Mouse (Mus musculus) embryo, embryonic 10 days (tissue): ENCODE data around the gene Dpysl4.

Experiments
- DNase-seq: peaks from one replicate; pipeline ENCODE4 v3.0.0-alpha.2; 2015; ENCODE audit warnings: low spot score

Gene Dpysl4

DNA sequence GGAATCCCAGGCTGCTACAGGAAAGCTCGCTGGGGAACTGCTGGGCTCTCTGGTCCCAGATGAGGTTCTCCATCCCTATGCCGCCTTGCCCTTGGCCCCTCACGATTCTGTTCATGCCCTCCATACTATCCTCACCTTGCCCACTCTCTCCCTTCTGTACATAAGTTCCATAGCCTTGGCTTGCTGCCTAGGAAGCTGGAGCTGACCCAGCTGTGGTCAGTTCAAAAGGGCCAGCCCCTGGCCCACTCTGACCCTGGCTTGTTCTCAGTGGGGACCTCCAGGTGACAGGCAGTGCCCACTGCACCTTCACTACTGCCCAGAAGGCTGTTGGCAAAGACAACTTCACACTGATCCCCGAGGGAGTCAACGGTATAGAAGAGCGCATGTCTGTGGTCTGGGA lies 10.6 kb downstream of the Dpysl4 start:
- no peak for DNase-seq

DNA sequence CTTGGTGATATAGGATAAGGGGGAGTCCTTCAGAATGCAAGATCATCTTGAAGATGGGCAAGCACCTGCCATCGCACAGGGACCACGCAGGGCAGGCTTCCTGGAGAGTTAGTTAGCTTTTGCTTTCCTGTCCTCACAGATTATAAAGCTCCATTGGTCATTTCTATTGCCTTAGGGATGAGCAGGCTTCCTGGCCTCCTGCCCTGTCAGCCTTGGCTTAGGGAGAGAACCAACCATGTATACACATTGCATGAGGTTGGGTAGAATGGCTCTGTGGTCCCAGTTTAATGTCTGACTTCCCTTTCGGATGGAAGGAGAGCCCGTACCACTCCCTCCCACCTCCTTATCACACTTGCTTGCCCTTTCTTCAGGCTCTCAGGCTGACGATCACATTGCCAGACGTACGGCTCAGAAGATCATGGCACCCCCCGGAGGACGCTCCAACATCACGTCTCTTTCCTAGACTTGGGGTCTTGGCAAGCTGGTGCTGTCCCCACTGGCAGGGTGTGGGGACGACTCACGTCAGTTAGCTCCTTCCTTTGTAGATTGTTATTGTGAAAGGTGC lies 14.8 kb downstream of the Dpysl4 start:
- no peak for DNase-seq

DNA sequence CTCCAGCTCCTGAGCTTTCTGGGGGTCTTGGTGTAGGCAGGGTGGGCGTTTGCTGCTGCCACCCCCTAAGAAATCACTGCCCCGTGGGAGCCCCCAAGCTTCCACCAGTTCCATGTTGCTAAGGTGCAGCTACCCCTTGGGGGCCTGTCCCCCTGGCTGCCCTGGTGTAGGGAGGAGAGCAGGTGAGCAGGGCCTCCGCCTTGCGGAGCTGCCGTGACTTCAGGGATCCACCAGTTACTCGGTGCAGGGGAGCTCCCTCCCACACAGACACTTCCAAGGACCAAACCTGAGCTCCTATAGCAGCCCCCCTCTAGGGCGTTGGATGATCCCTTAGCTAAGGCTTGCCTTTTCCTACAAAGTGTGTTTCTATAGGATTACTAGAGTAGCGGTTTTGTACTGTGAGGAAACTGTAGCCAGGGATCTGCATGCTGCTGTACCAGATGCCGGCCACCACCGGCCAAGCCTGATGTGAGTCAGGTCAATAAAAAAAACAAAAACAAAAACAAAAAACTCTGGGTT lies 15.5 kb downstream of the Dpysl4 start:
- no peak for DNase-seq

GRCm38 (mm10) chr7:139101826-139102225 lies 16.0 kb downstream of the Dpysl4 start:
- DNase-seq = no peak

GRCm38 (mm10) chr7:139103960-139104381 lies 18.2 kb downstream of the Dpysl4 start:
- peak; percentile 62 for DNase-seq

DNA sequence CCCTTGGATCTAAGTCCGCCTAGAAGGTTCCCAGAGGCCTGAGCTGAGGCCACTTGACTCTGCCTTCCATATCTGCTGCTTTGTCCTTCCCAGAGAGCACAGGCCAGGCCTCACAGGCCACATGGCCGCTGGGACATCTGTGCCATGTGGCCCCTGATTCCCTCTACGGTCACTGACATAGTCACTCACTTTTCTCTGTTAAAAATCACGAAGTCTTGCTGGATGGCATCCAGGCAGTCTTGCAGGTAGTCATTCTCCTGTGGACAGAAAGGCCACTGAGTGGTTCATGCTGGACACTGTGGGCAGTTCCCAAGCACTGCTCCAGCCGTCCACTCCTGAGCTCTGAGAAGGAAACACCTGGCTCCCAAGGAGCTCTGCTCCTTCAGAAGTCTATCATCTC lies 19.3 kb downstream of the Dpysl4 start:
- no peak for DNase-seq

DNA sequence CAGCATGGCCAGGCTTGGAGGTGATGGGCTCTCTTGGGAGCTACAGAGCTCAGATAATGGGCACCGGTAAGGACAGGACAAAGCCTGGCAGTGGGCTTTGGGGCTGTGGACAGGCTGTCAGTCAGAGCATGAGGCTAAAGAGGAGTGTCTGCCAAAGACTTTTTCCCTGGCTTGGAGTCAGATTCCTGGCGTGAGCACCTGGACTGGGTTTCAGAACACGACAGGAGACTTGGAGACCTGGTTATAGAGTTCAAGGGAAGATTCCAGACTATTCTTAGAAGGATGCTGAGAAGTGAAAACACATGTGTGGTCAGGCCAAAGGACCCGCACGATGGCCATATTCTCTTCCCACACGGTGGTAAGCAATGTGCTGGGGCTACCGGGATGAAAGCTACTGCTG lies 19.9 kb downstream of the Dpysl4 start:
- DNase-seq = no peak

GRCm38 (mm10) chr7:139107908-139108650 lies 22.3 kb downstream of the Dpysl4 start:
- DNase-seq = no peak

GRCm38 (mm10) chr7:139119152-139119774 lies 33.5 kb downstream of the Dpysl4 start:
- peak; percentile 91 for DNase-seq

DNA sequence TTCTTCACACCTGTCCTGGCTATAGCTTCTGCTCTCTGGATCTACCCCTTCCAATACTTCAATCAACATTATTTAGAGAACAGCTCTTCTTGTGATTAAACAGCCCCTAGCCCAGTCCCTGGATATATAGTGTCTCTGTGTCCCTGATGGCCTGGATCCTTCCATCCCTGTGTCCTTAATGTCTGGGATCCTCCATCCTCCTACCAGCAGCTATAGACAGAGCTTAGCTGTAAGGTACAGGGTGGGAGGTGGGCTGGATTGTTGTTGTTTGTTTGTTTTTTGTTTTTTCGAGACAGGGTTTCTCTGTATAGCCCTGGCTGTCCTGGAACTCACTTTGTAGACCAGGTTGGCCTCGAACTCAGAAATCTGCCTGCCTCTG lies 34.0 kb downstream of the Dpysl4 start:
- no peak for DNase-seq

DNA sequence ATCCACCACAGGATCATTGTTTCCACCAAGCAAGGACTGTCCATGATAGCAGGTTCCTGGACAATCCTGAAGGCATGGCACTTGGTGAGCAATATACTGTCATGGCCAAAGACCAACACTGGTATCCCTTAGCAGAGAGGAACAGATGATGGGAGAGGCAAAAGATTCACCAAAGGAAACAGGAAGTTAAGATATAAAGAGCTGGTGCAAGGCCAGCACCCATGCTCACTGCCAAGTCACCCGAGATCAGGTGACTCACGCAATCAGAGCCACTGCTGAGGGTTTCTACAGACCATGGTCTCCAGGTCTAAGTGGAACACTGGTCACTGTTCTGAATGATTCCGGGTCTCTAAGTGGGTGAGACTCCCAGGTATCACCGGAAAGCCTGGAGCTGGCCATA lies 40.1 kb downstream of the Dpysl4 start:
- no peak for DNase-seq

- DNase-seq = no peak
Measured at GRCm38 (mm10) chr7:139126549-139126948, 40.7 kb downstream of the Dpysl4 start.

GRCm38 (mm10) chr7:139128994-139129393 lies 43.2 kb downstream of the Dpysl4 start:
- DNase-seq = no peak

DNA sequence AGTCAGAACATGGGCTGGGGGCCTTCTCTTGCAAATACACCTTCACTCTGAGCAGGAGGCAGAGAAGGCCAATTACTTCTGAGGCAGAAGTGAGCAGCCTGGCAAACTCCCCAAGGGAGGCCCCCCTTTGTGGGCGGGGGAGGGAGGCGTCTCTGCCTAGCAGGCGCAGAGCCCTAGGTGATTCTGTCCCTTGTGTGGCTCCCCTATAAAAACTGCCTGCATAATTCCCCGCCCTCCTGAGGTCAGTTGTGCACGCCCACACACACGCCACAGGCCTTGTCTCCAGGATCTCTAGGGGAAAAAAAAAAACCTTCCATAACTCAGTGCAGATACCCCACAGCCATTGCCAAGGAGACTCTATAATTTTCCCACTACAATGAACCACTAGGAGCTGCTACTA lies 44.6 kb downstream of the Dpysl4 start:
- DNase-seq = no peak

DNA sequence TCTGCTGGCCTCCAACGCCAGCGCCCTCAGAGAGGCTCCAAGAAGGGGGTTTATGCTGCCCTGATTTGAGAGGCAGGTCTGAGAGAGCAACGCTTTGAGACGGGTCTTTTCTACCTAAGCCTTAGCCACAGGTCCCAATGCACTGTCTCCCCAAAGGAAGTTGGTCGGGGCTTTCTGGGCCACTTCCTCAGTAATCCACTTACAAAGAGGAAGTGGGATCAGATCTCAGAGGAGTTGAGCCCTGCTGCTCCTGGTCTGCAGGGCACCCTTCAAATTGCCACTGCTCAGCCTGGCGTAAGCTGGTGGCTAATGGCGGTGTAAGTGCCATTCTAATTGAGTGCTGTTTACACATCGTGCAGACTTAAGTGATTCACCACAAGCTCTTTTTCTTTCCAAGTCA lies 45.7 kb downstream of the Dpysl4 start:
- no peak for DNase-seq

DNA sequence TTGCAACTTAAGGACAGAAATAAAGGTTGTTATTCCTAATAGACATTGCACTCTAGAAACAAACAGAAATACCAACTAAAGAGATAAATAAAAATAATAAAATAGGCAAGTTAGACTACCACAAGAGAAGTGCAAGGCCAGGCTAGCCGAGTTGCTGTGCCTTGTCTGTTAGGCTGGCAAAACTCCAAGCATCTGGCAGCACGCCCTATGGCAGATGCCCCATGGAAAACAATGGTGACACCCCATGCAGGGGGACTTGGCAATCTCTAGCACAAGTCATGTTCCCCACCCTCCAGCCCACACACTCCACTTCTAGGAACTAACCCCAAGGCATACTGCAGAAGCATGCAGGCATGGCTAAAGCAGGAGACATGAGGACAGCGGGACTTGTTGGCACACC lies 47.6 kb downstream of the Dpysl4 start:
- DNase-seq = no peak

DNA sequence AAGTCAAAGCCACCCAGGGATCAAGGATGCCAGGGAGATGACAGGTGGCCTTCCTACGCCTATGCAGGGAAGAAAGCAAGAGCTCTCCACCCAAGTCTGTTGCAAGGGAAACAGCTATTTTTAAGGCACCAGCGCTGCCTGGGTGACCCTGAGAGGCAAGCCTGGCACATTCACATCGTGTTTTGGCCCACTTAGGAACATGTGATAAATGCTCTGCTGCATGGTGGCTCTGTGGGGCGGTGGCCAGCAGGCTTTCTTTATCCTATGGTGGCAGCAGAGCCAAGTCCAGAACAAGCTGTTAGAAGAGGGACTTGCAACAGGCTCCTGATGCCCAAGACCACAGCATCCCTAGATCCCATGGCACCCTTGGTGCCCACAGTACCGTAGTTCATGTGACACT lies 49.4 kb downstream of the Dpysl4 start:
- DNase-seq = no peak

- DNase-seq = peak; percentile 35
Measured at GRCm38 (mm10) chr7:139136906-139137491, 51.2 kb downstream of the Dpysl4 start.

- peak; percentile 84 for DNase-seq
Measured at GRCm38 (mm10) chr7:139139921-139140461, 54.2 kb downstream of the Dpysl4 start.

DNA sequence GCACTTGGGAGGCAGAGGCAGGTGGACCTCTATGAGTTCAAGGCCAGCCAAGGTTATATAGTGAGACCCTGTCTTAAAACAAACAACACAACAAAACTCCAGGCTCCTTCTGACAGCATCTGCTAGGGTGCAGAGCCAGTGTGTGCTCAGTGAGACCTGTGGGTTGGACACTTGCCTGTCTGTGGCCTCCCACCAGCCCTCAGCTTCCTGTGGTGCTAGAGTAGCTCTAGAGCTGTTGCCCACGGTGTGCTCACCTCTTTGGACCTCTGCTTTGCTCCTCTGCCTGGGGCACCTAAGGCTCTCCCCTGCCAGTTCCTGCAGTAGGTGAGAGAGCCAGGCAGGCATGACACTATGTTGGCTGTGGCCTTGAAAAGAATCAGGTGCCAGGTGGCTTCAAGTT lies 58.0 kb downstream of the Dpysl4 start:
- no peak for DNase-seq

- no peak for DNase-seq
Measured at GRCm38 (mm10) chr7:139145891-139146290, 60.1 kb downstream of the Dpysl4 start.

DNA sequence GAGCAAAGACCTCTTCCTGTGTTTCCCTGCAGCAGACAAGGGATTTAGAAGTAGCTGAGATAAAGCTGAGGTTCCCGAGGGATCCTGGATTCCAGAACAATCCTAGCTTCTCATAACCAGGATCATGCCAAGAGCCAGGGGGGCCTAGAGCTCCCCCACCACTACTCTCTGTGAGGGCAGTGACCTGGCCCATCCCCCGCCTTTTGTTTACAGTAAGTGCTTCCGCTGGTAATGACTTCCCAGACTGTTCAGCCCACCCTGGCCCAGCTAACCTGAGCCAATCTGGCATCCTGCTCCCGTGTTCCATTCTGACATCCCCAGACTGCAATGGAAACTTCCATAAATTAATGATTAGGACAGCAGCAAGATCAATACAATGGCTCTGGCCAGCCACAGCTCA lies 61.6 kb downstream of the Dpysl4 start:
- peak; percentile 28 for DNase-seq

DNA sequence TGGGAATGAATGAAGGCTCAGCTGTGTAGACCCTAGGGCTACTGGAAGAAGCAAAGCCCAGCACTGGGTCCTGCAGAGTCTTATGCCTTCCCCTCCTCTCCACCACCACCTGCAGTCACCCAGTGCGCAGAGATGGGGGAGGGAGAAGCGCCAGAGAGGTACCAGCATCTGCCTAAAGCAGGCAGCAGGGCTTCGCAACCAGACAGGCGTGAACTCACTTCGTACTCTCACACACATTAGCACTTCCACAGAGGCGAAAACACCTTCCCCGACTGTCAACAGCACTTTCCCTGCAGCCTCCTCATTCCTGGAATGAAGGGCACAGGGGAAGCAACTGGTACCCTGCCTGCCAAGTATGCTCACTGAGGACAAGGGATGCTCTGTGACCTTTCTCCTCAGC lies 63.6 kb downstream of the Dpysl4 start:
- no peak for DNase-seq
